Mouse (Mus musculus) thymus, postnatal 25 days (tissue): Measurements from ENCODE around the gene Mark3.
"Not testable (repeated sequence)": the region's sequence is repeated elsewhere in the genome, so short reads cannot be mapped to it uniquely, and the experiment has no call there.

Source experiments
- DNase-seq: peaks from one replicate; pipeline ENCODE4 v3.0.0; 2022

Mark3 gene

GRCm38 (mm10) chr12:111655695-111656094, 81.4 kb downstream of the Mark3 start:
- no peak for DNase-seq

GRCm38 (mm10) chr12:111659331-111659730, 85.0 kb downstream of the Mark3 start:
- no peak for DNase-seq

DNA sequence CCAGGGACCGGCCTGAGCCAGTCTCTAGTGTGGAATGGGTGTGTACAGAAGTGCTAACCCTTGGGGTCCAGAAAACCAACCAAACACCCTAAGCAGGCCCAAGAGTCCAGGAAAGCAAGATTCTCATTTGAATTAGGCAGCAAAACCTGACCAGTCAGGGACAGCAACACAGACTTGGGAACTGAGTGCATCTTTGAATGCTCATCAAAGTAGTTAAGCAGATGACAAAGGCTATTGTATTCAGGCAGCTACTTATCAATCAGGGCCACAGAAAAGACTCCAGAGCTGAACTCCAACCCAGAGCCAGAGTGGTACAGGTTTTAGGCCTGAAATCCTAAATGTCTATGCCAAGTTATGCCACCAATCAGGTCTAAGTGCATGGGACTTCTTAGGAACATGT, 86.3 kb downstream of the Mark3 start:
- DNase-seq = no peak

DNA sequence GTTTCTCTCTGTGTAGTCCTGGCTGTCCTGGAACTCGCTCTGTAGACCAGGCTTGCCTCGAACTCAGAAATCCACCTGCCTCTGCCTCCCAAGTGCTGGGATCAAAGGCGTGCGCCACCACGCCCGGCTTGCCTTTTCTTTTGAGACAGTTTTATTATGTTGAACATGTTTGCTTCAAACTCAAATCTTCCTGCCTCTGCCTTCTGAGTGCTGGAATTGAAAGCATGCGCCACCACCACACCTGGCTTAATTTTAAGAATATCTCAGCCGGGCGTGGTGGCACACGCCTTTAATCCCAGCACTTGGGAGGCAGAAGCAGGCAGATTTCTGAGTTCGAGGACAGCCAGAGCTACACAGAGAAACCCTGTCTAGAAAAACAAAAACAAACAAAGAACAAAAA, 87.2 kb downstream of the Mark3 start:
- not testable (repeated sequence) for DNase-seq

- no peak for DNase-seq
Observed at GRCm38 (mm10) chr12:111663228-111664143, 89.2 kb downstream of the Mark3 start.

- no peak for DNase-seq
Observed at GRCm38 (mm10) chr12:111664144-111664634, 89.9 kb downstream of the Mark3 start.

- DNase-seq = no peak
Observed at GRCm38 (mm10) chr12:111665041-111665880, 90.9 kb downstream of the Mark3 start.

DNA sequence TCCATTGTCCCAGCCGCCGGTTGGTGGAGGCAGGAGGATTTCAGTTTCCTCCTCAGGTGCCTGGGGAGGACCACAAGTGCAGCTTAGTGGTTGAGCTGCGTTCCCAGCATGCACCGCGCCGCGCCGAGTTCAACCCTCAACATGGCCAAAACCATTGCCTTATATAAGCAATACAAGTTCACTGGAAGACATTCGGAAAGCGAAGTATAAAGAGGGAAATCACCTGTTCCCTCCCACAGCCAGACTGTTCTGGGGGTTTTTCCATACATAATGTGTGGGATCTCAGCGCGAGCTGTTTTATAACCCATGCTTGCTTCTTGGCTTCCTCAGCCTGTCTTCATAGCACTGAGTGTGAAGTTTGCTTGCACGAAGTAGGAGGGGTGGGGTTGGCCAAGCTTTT, 92.1 kb downstream of the Mark3 start:
- DNase-seq = no peak

DNA sequence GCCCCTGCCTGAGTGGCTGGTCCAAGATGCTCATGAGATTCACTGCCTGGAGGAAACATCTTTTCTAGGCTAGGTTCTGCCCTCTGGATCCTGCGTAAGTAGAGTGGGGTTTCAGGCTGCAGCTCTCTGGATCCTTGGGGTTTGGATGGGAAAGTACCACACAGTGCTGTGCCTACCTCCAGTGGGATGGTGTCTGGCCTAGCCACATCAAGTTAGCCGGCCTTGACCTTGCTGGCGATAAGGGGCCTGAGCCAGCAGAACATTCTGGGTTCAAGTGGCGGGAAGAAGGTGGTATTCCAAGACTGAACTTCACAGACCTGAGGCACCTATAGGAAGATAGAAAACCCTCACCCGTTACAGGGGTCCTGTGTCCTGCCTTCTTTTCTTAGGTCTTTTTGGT, 93.1 kb downstream of the Mark3 start:
- no peak for DNase-seq

DNA sequence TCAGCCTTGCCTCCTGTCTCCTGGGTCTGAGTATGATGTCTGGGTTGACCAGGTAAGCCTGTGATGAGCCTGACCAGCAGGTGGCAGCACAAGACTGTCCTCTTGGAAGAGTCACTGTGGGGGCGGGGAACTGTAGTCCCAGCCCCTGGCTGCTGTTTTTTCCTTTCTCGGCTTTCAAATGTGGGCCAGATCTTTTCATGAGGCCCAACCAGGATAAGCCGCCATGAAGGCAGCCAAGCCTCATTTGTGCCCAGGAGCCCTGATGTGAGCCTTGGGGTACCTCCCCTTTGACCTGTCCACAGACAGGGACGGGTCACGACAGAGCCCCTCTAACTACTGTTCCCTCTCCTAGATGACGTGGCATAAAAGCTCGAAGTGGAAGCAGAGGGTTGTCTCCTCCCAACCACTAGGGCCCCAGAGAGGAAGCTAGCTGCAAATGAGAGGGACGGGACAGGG, 94.2 kb downstream of the Mark3 start:
- peak; percentile 95 for DNase-seq

DNA sequence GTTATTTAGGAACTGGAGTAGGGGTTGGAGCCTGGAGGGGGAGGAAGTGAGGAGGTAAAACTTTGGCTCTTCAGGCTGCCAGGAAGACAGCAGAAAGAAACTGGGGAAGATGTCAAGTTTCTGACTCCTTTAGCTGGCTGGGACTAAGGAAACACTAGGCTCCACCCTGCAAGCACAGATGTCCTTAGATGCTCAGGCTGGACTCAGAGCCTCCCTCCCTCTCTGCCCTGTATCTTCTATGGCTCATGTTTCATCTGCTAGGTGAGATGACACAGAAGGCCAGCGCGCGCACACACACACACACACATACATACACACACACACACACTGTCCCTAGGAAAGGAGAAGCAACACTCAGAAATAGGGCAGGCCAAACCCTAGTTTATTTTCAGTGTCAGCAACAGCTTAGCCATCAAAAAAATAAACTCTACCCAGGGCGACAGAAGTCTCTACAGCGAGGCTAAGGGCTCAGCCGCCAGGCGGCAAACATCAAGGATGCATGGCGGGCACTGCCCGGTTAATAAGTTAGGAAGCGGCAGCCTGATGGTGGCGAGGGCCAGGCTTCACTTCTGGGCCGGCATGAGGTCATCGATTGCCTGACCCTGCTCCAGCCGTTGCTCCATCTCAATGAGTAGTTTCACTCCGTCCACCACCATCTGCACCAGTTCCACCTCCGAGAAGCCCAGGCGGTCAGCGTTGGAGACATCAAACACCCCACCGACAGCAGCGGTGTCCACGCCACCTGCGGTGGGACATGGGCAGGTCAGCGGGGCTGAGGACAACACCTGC, 94.9 kb downstream of the Mark3 start:
- no peak for DNase-seq

DNA sequence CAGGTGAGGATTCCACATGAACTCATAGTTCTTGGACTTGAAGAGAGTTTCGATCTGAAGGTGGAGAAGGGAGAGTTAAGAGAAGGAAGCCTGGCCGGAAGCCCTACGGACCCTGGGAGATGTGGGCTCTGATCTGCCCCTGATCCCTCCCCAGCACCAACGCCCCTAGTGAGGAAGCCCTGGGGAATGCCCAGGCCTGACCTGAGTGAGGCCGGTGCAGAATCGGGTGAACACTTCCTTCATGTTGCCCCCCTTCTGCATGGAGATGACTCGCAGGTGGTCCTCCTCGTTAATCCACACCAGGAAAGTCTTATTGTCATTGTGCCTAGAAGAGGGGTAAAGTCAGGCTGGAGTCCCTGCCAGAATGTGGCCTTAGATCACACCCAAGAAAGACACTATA, 95.6 kb downstream of the Mark3 start:
- no peak for DNase-seq

- DNase-seq = no peak
Observed at GRCm38 (mm10) chr12:111670371-111670971, 96.1 kb downstream of the Mark3 start.

- no peak for DNase-seq
Observed at GRCm38 (mm10) chr12:111670976-111671375, 96.7 kb downstream of the Mark3 start.

- peak; percentile 60 for DNase-seq
Observed at GRCm38 (mm10) chr12:111671431-111671902, 97.1 kb downstream of the Mark3 start.

DNA sequence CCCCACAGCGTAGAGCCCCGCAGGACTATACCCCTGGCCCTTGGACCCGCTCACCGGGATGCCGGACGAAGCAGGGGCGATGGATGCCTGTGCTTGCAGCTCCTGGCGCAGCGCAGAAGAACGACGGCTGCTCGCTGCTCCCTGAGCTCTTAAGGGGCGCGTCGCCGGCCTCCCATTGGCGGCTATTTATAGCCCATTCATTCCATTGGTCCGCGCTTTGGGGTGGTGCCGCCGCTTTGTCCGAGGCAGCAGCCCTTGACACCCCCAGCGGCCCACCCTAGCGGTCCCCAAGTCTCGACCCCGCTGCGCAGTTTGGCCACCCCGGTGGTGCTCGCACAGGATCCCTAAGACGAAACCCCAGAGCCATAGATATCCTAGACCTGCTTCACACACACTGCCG, 97.9 kb downstream of the Mark3 start, which contains the start of gene Ckb:
Gene Ckb (minus strand): TSS at position 163 of the 400 bp plus-strand sequence.
- peak; percentile 45 for DNase-seq

DNA sequence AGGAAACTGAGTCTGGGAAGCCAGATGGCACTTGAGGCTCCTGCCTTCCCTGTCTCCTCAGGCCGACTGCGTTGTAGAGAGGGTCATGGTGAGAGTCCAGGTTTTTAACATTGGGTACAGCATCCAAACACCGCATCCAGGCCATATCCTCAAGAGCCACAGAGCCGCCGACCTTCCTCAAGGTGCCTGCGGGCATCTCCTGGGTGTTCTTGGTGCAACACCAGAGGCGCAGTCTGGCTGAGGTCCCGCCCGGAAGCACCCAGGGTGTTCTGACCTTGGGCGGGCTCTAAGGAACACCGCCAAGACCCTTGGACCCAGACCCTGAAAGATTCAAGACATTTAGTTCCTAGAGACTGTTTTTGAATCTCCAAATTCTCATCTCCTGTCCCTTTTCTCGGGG, 98.3 kb downstream of the Mark3 start:
- DNase-seq = no peak

GRCm38 (mm10) chr12:111674850-111675486, 100.6 kb downstream of the Mark3 start:
- no peak for DNase-seq

DNA sequence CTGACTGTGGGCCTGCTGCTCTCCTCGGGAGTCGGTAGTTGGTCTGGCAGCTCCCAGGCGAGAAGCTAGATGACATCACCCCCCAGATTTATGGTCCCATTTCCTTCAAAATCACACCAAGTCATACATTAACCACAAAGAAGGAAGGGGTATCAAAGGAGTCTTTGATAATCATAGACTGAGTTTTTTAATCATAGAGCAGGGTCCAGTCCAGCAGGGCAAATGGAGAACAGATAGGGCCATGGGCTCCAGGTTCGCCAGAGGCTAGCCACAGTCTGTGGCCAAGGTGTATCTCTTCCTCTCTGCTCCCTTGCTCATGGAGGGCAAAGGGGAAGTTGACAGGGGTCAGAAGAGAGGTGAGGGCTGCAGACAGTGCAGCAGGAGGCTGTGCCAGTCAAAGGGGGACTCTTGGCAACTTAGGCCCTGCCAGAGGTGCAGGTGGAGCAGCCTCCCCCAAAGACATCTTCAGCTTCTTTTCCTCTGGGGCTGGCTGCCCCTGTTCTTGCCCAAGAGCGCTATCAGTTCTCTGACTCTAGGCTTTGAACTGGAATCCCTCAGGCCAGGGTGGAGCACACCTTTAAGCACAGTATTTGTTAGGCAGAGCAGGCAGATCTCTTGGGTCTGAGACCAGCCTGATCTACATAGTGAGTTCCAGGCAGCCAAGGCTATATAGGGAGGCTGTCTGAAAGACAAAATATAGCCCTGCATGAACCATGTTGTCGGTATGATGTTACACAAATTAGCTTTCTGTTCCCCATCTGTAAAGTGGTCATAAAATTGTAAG, 101.7 kb downstream of the Mark3 start:
- no peak for DNase-seq

GRCm38 (mm10) chr12:111677421-111677820, 103.1 kb downstream of the Mark3 start:
- DNase-seq = no peak
